Mouse (Mus musculus): ENCODE results near the gene Gng7. TPM values are rescaled to one million over a fixed set of nuclear protein-coding genes. Genes with fewer than 3 reads are reported as not detected.

Gng7 gene
- polyA plus RNA-seq, 1 experiment from 2014 or later, result 25.6 TPM

DNA sequence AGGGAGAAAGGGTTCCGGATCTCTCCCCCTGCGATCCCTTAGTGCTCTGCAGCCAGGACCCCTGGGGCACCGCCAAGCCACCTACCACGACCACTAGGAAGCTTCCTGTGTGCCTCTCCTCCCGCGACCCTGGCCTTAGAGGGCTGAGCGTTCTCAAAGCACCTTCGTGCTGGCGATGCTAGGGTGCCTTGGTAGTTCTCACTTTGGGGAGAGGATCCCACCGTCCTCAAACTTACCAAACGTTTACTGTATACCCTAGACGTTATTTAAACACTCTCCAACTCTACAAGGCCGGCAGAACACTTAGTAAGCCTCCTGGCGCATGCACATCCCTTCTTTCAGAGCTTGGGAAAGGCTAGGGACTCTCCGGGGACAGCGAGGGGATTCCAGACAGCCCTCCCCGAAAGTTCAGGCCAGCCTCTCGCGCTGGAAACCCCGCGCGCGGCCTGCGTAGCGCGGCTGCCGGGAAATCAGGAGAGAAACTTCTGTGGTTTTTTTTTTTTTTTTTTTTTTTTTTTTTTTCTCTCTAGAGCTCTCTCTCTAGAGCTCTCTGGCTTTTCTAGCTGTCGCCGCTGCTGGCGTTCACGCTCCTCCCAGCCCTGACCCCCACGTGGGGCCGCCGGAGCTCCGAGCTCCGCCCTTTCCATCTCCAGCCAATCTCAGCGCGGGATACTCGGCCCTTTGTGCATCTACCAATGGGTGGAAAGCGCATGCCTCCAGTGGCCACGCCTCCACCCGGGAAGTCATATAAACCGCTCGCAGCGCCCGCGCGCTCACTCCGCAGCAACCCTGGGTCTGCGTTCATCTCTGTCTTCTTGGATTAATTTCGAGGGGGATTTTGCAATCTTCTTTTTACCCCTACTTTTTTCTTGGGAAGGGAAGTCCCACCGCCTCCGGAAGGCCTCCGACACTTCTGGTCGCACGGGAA, 85.2 kb downstream of the Gng7 start, which contains the start of gene Gadd45b:
Gadd45b (plus strand) TSS at position 775 of the 928 bp plus-strand sequence.
- Histone ChIP-seq H3K27me3 (ENCODE audit: control insufficient read depth, insufficient read depth, low read depth, low read length) (peaks cover 31% of the 10 kb centered on the region), H3K9me3 (replicated peaks; ENCODE audit: control insufficient read depth, low read length, poor library complexity, severe bottlenecking) (no peaks in the 10 kb centered on the region), H3K4me2 (ENCODE audit: low read length) (peak within 1 kb of the TSS; percentile 93), H3K4me1 (ENCODE audit: control insufficient read depth, insufficient read depth, low read length) (peaks cover 32% of the 10 kb centered on the region), H3K9ac (ENCODE audit: low read depth, low read length) (peak within 1 kb of the TSS; percentile 78), H3K27ac (ENCODE audit: low read length) (peak within 1 kb of the TSS; percentile 65), H3K36me3 (ENCODE audit: control insufficient read depth, insufficient read depth, low read length) (no peaks in the 10 kb centered on the region), H3K4me3 (ENCODE audit: low read depth, low read length) (peak within 1 kb of the TSS; percentile 55)
- WGBS, result under 1% methylated on average over 56 of the region's 56 CpGs
- peak; percentile 88 for ATAC-seq

DNA sequence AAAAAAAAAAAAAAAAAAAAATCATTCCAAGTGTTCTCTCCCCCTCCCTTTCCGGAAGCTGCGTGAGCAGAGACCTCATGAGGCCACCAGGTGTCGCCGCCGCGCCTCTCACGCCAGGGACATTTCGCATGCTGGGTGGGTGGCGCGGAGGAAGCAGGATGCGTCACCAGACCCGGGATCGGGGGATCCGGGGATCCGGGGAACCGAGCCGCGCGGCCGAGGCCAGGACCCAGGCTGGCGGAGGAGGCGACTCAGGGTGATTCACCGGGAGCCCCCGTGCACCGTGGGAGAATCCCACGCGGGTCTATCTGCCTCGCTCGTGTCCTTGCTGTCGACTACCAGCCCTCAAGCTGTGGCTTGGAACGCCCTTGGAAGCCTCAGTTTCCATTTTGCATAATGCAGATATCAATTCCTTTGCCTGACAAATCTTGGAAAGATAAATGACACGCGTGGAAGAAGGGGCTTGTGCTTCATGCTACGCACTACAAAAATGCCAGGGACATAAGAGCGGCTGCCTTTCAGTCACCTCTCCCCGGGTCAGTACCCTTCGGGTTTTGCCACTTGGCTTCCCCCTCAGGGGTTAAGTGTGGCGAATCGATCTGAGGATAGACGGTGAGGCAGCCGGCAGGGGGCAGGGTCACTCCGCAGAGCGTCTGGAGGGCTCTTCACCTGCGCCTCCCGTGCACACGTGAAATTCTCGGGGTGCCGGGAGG, 86.0 kb downstream of the Gng7 start:
- peak overlapping the region; percentile 55 for H3K4me3 ChIP-seq (ENCODE audit: low read depth, low read length)
- WGBS, result under 1% methylated on average over 46 of the region's 48 CpGs
- H3K4me1 ChIP-seq (ENCODE audit: control insufficient read depth, insufficient read depth, low read length), result peaks cover 32% of the 10 kb centered on the region
- peak overlapping the region; percentile 65 for H3K27ac ChIP-seq (ENCODE audit: low read length)
- peaks cover 24% of the 10 kb centered on the region for H3K27me3 ChIP-seq (ENCODE audit: control insufficient read depth, insufficient read depth, low read depth, low read length)
- no peaks in the 10 kb centered on the region for H3K9me3 ChIP-seq (replicated peaks; ENCODE audit: control insufficient read depth, low read length, poor library complexity, severe bottlenecking)
- no peaks in the 10 kb centered on the region for H3K36me3 ChIP-seq (ENCODE audit: control insufficient read depth, insufficient read depth, low read length)
- H3K9ac ChIP-seq (ENCODE audit: low read depth, low read length), result peak overlapping the region; percentile 78
- ATAC-seq, result peak; percentile 43; the same call in 1 of the 2 replicates
- H3K4me2 ChIP-seq (ENCODE audit: low read length), result peak overlapping the region; percentile 93

DNA sequence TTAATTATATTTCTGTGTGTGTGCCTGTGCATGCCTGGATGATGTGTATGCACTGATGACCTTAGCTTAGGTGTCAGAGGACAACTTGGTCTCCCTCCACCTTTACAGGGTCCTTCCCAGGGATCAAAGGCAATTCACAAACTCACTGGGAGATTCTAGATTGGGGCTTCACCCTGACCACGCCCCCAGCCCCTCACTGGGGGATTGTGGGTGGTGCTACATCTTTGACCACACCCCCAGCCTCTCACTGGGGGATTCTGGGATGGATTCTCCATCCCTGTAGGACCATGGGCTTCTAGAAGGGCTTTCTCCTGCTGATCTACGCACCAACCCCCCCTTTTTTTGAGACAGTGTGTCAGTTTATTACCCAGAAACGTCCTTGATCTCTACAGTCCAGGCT, 89.3 kb downstream of the Gng7 start:
- WGBS, result 54% methylated on average over 3 of the region's 3 CpGs
- Histone ChIP-seq H3K9ac (ENCODE audit: low read depth, low read length) (no peak overlapping the region), H3K27me3 (ENCODE audit: control insufficient read depth, insufficient read depth, low read depth, low read length) (0 out of 2 replicates have a peak, but pooled peaks cover under 1% of the 10 kb centered on the region), H3K4me1 (ENCODE audit: control insufficient read depth, insufficient read depth, low read length) (peaks cover 14% of the 10 kb centered on the region), H3K27ac (ENCODE audit: low read length) (no peak overlapping the region), H3K9me3 (replicated peaks; ENCODE audit: control insufficient read depth, low read length, poor library complexity, severe bottlenecking) (no peaks in the 10 kb centered on the region), H3K4me2 (ENCODE audit: low read length) (no peak overlapping the region), H3K4me3 (ENCODE audit: low read depth, low read length) (no peak overlapping the region), H3K36me3 (ENCODE audit: control insufficient read depth, insufficient read depth, low read length) (no peaks in the 10 kb centered on the region)
- ATAC-seq, result no peak

DNA sequence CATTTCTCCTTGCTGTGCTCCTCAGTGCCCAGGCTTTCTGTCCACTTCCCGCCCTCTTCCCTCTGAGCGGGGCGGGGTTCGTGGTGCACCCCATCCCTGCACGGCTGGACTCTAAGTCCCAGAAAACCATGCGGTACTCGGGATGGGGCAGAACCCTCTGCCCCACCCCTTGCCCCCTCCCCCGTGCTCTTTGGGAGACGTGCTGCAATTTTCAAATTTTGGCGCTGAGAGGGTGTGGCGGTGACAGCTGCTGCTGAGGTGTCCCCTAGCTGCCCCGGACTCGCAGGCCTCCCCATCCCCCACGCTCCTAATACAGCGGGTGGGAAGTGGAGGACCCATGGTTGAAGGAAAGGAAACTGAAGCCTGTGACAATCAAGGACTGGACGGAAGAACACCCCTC, 92.8 kb downstream of the Gng7 start:
- Histone ChIP-seq H3K4me1 (ENCODE audit: control insufficient read depth, insufficient read depth, low read length) (peaks cover 5% of the 10 kb centered on the region), H3K4me3 (ENCODE audit: low read depth, low read length) (peak overlapping the region; percentile 20), H3K9ac (ENCODE audit: low read depth, low read length) (peak overlapping the region; percentile 17; the same call in 1 of the 2 replicates), H3K9me3 (replicated peaks; ENCODE audit: control insufficient read depth, low read length, poor library complexity, severe bottlenecking) (no peaks in the 10 kb centered on the region), H3K27me3 (ENCODE audit: control insufficient read depth, insufficient read depth, low read depth, low read length) (no peaks in the 10 kb centered on the region), H3K36me3 (ENCODE audit: control insufficient read depth, insufficient read depth, low read length) (no peaks in the 10 kb centered on the region), H3K4me2 (ENCODE audit: low read length) (peak overlapping the region; percentile 35), H3K27ac (ENCODE audit: low read length) (no peak overlapping the region)
- ATAC-seq, result no peak
- 5% methylated on average over 16 of the region's 16 CpGs for WGBS

DNA sequence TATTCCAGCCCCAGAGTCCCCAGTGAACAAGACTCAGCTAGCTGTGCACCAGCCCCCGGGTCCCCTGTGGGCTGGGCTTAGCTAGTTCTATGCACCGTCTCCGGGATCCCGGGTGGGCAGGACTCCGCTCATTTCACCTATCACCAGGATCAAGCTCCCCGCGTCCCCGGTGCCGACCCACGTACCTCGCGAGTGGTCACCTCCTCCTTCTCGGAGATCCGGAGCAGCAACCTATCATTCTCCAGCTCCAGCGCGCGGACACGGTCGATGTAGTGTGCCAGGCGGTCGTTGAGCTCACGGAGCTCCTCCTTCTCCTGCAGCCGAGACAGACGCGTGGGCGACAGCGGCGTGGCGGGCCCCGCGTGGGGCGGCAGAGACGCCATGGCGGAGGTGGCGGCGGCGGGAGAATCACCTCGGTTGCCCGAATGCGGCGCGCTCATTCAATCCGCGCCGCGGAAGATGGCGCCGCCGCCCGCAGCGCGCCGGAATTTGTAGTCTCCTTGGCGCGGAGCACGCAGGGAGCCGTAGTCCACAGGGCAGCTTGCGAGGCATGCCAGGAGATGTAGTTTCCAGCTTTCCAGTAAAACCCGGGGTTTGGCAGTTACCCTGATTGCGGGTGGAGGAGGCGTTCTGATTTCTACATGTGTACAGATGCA, 96.8 kb downstream of the Gng7 start, which contains the start of gene Lmnb2:
Lmnb2 (minus strand) TSS at position 467 of the 656 bp plus-strand sequence.
- under 1% methylated on average over 61 of the region's 61 CpGs for WGBS
- peaks cover 17% of the 10 kb centered on the region for H3K4me1 ChIP-seq (ENCODE audit: control insufficient read depth, insufficient read depth, low read length)

DNA sequence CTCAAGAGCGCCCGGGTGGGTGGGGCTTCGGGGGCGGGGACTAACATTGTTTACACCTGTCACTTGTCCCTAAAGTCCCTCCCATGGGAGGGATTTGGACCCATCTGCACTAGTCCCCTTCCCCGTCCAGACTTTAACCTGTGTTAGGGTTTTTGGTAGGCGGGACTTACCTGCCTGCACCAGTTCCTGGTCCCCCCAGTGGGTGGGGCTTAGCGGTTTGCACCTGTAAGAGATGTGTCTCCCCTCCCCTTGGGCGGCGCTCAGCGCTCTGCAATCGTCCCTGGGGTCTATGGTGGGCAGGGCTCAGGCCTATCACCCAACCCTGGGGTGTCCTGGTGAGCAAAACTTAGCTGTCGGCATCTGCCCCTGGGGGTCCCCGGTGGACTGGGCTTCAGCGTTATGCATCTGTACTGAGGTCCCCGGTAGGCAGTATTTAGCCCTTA, 97.4 kb downstream of the Gng7 start:
- WGBS, result 2% methylated on average over 15 of the region's 15 CpGs
- no peaks in the 10 kb centered on the region for H3K27me3 ChIP-seq (ENCODE audit: control insufficient read depth, insufficient read depth, low read depth, low read length)
- H3K27ac ChIP-seq (ENCODE audit: low read length), result peak overlapping the region; percentile 87
- H3K36me3 ChIP-seq (ENCODE audit: control insufficient read depth, insufficient read depth, low read length), result peaks cover 5% of the 10 kb centered on the region; the same call in 1 of the 2 replicates
- H3K4me2 ChIP-seq (ENCODE audit: low read length), result peak overlapping the region; percentile 98
- peak overlapping the region; percentile 92 for H3K4me3 ChIP-seq (ENCODE audit: low read depth, low read length)
- H3K9me3 ChIP-seq (replicated peaks; ENCODE audit: control insufficient read depth, low read length, poor library complexity, severe bottlenecking), result no peaks in the 10 kb centered on the region
- H3K9ac ChIP-seq (ENCODE audit: low read depth, low read length), result peak overlapping the region; percentile 87
- ATAC-seq, result peak; percentile 50
- peaks cover 17% of the 10 kb centered on the region for H3K4me1 ChIP-seq (ENCODE audit: control insufficient read depth, insufficient read depth, low read length)

More for the DNA sequence above, 96.8 kb downstream of the Gng7 start, which contains the start of gene Lmnb2:
- peak within 1 kb of the TSS; percentile 98 for H3K4me2 ChIP-seq (ENCODE audit: low read length)
- peak within 1 kb of the TSS; percentile 87 for H3K27ac ChIP-seq (ENCODE audit: low read length)
- peak; percentile 86 for ATAC-seq
- no peaks in the 10 kb centered on the region for H3K27me3 ChIP-seq (ENCODE audit: control insufficient read depth, insufficient read depth, low read depth, low read length)
- peak within 1 kb of the TSS; percentile 87 for H3K9ac ChIP-seq (ENCODE audit: low read depth, low read length)
- no peaks in the 10 kb centered on the region for H3K9me3 ChIP-seq (replicated peaks; ENCODE audit: control insufficient read depth, low read length, poor library complexity, severe bottlenecking)
- H3K36me3 ChIP-seq (ENCODE audit: control insufficient read depth, insufficient read depth, low read length), result peaks cover 5% of the 10 kb centered on the region; the same call in 1 of the 2 replicates
- H3K4me3 ChIP-seq (ENCODE audit: low read depth, low read length), result peak within 1 kb of the TSS; percentile 92

DNA sequence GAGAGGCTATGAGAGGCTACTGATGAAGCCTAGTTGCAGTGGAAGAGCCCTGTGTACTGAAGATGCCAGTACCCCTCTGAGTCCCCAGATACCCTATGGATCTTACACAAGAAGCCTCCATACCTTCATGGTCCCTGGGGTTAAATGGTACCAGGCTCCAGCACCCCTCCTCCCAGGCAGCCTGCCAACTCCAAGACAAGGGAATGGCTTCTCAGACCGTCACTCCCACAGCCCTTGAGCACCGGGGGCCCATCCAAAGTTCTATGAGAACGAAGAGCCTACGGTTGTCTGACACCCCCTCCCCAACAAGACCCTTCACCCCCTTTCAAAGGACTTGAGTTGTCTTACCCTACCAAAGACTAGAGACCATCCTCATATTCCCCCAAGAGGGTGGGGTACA, 99.0 kb downstream of the Gng7 start:
- H3K27me3 ChIP-seq (ENCODE audit: control insufficient read depth, insufficient read depth, low read depth, low read length), result no peaks in the 10 kb centered on the region
- no peak for ATAC-seq
- no peak overlapping the region for H3K4me2 ChIP-seq (ENCODE audit: low read length)
- peaks cover 17% of the 10 kb centered on the region for H3K4me1 ChIP-seq (ENCODE audit: control insufficient read depth, insufficient read depth, low read length)
- no peak overlapping the region for H3K9ac ChIP-seq (ENCODE audit: low read depth, low read length)
- peaks cover 9% of the 10 kb centered on the region; the same call in 1 of the 2 replicates for H3K36me3 ChIP-seq (ENCODE audit: control insufficient read depth, insufficient read depth, low read length)
- no peak overlapping the region for H3K27ac ChIP-seq (ENCODE audit: low read length)
- no peak overlapping the region for H3K4me3 ChIP-seq (ENCODE audit: low read depth, low read length)
- no peaks in the 10 kb centered on the region for H3K9me3 ChIP-seq (replicated peaks; ENCODE audit: control insufficient read depth, low read length, poor library complexity, severe bottlenecking)
- 90% methylated on average over 4 of the region's 4 CpGs for WGBS

DNA sequence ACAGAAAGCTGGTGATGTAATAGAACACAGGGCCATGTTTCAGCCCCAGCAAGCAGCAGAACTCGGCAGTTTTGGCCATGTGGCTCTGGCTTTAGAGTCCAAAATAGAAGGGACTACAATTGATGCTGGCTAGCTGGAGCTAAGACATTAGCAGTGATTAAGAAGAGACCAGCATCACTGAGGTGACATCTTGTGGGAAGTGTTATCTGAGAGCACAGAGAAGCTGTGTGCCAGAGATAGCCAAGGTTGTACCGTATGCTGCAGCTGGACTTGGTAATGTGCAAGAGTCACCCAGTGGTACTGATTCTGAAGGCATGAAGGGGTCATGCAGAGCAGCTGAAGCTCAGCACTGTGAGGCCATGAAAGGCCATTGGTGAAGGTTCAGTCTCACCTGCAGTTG, 99.5 kb downstream of the Gng7 start:
- H3K9ac ChIP-seq (ENCODE audit: low read depth, low read length), result no peak overlapping the region
- H3K4me3 ChIP-seq (ENCODE audit: low read depth, low read length), result no peak overlapping the region
- H3K27me3 ChIP-seq (ENCODE audit: control insufficient read depth, insufficient read depth, low read depth, low read length), result no peaks in the 10 kb centered on the region
- H3K4me1 ChIP-seq (ENCODE audit: control insufficient read depth, insufficient read depth, low read length), result peaks cover 17% of the 10 kb centered on the region
- no peak overlapping the region for H3K4me2 ChIP-seq (ENCODE audit: low read length)
- peaks cover 9% of the 10 kb centered on the region; the same call in 1 of the 2 replicates for H3K36me3 ChIP-seq (ENCODE audit: control insufficient read depth, insufficient read depth, low read length)
- H3K27ac ChIP-seq (ENCODE audit: low read length), result no peak overlapping the region
- WGBS, result 88% methylated on average over 2 of the region's 2 CpGs
- ATAC-seq, result no peak
- no peaks in the 10 kb centered on the region for H3K9me3 ChIP-seq (replicated peaks; ENCODE audit: control insufficient read depth, low read length, poor library complexity, severe bottlenecking)
